Mouse (Mus musculus) lung, adult 2 months (tissue): ENCODE data around the gene Sys1. TPM values are rescaled to one million over a fixed set of nuclear protein-coding genes. Genes with fewer than 3 reads are reported as not detected.
A peak's percentile ranks its signal among the peaks of the same experiment; 100 is the strongest.

Source experiments
- DNase-seq: peaks from one replicate; pipeline ENCODE4 v3.0.0; 2022
- H3K4me1 ChIP-seq: fragments of 200-500 bp; 2 replicates; pipeline ENCODE4 v1.6.1; 2011; ENCODE audit warnings: low read length; ENCODE audit not compliant: control insufficient read depth, insufficient read depth
- H3K4me3 ChIP-seq: fragments of 200-500 bp; replicated peaks from 2 replicates; pipeline ENCODE3; 2011; ENCODE audit warnings: low read depth, mild to moderate bottlenecking, control low read depth, low read length; ENCODE audit errors: extremely low read depth
- CTCF ChIP-seq: fragments of 200-500 bp; IDR thresholded peaks from 2 replicates; pipeline ENCODE4 v1.5.1; 2011; ENCODE audit warnings: mild to moderate bottlenecking, low read length, control low read depth; ENCODE audit not compliant: insufficient read depth
- POLR2A ChIP-seq: fragments of 200-500 bp; IDR thresholded peaks from 2 replicates; pipeline ENCODE4 v1.6.1; 2011; ENCODE audit warnings: low read depth, mild to moderate bottlenecking, control low read depth, low read length, borderline replicate concordance; ENCODE audit errors: extremely low read depth
- WGBS: fragments of 180-500 bp; shearing (Covaris S2); methylation state at CpG from one replicate; pipeline ENCODE4 v1.1.7; 2018; 5-methylcytosine and 5-hydroxymethylcytosine counted together
- polyA plus RNA-seq: library from polyadenylated mRNA; depleted of rRNA; stranded (reverse); fragments of >200 nt; gene quantifications from 2 replicates; pipeline ENCODE4 v1.2.3, GENCODE M21; 2012

Sys1 gene
- polyA plus RNA-seq, 1 experiment: 89.8 TPM

GRCm38 (mm10) chr2:164510621-164511190 is 53.9 kb downstream of the Sys1 start:
- TF ChIP-seq CTCF (no peak), POLR2A (no peak)
- WGBS: 51% methylated on average over 4 of the region's 5 CpGs
- Histone ChIP-seq H3K4me1 (peaks cover 4% of the 10 kb centered on the region), H3K4me3 (no peak overlapping the region)
- DNase-seq: peak; percentile 40

- Histone ChIP-seq H3K4me1 (peaks cover 4% of the 10 kb centered on the region), H3K4me3 (no peak overlapping the region)
- peak; percentile 32 for DNase-seq
- WGBS: 35% methylated on average over 13 of the region's 14 CpGs
- TF ChIP-seq POLR2A: peak; percentile 33; the same call in 1 of the 2 replicates
- no peak for TF ChIP-seq CTCF
Observed at GRCm38 (mm10) chr2:164512121-164512909, 55.6 kb downstream of the Sys1 start.

GRCm38 (mm10) chr2:164513389-164513788 is 56.6 kb downstream of the Sys1 start:
- DNase-seq: peak; percentile 31
- TF ChIP-seq CTCF: no peak
- TF ChIP-seq POLR2A: peak; percentile 15; the same call in 1 of the 2 replicates
- 47% methylated on average over 8 of the region's 8 CpGs for WGBS

GRCm38 (mm10) chr2:164514916-164515315 is 58.2 kb downstream of the Sys1 start:
- TF ChIP-seq POLR2A: no peak
- TF ChIP-seq CTCF: no peak
- no peak for DNase-seq
- Histone ChIP-seq H3K4me3 (no peak overlapping the region), H3K4me1 (peaks cover 4% of the 10 kb centered on the region)
- 63% methylated on average over 3 of the region's 3 CpGs for WGBS

More at GRCm38 (mm10) chr2:164513389-164513788, 56.6 kb downstream of the Sys1 start:
- Histone ChIP-seq H3K4me1 (peaks cover 4% of the 10 kb centered on the region), H3K4me3 (no peak overlapping the region)

- Histone ChIP-seq H3K4me1 (peaks cover 2% of the 10 kb centered on the region), H3K4me3 (no peak overlapping the region)
- 69% methylated on average over 9 of the region's 9 CpGs for WGBS
- TF ChIP-seq POLR2A (no peak), CTCF (no peak)
- DNase-seq: no peak
Observed at GRCm38 (mm10) chr2:164515897-164516296, 59.1 kb downstream of the Sys1 start.

- no peak for DNase-seq
- H3K4me1 ChIP-seq: peaks cover 2% of the 10 kb centered on the region
- H3K4me3 ChIP-seq: no peak overlapping the region
- no peak for TF ChIP-seq CTCF
- TF ChIP-seq POLR2A: no peak
- WGBS: 65% methylated on average over 11 of the region's 11 CpGs
Observed at GRCm38 (mm10) chr2:164516592-164516991, 59.8 kb downstream of the Sys1 start.

GRCm38 (mm10) chr2:164517485-164518221 is 60.9 kb downstream of the Sys1 start:
- TF ChIP-seq CTCF: peak; percentile 78
- no peak for TF ChIP-seq POLR2A
- Histone ChIP-seq H3K4me1 (peaks cover under 1% of the 10 kb centered on the region; the same call in 1 of the 2 replicates), H3K4me3 (no peak overlapping the region)
- peak; percentile 68 for DNase-seq
- WGBS: 35% methylated on average over 10 of the region's 10 CpGs

DNA sequence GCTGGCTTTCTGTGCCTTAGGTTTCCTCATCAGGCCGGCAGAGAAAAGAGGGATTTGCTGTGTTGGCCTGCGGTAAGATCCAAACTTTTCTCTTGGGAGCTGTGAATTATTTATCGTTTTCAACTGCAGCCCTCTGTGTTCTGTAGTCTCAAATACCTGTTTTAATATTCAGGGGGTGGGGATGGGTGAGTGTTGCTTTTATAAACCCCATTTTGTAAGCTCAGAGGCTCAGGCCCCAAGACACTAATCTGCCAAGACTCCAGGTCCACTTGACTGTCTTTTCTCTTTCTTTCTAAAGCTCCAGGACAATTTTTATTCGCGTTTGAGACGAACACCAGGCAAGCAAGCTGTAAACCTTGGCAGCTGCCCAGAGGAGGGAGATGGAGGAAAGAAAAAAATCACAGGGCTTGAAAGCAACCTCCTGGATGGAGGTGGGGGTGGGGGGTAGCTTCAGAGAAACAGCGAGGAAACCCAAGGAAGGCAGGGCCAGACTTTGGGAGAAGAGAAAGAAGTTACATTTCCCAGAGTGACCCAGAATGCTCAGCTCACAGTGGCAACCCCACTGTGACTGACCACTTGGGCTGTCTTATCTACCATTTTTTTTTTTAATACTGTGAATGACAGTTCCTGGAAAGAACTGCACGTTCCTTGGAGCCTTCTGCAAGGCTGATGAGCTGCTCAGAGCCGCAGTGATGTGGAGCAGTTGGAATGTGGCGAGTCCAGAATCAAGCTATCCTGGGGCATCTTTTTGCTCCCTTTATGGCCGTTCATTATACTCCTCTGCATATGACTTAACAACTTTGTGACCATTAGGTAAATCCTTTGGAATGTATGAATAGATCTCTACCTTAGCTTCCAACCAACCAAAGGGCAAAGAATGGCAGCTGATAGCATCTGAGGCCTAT is 61.8 kb downstream of the Sys1 start:
- WGBS: 56% methylated on average over 11 of the region's 11 CpGs
- no peak overlapping the region for H3K4me3 ChIP-seq
- no peak for TF ChIP-seq CTCF
- no peak for TF ChIP-seq POLR2A
- no peaks in the 10 kb centered on the region for H3K4me1 ChIP-seq
- no peak for DNase-seq
